Mouse (Mus musculus) small intestine, adult 2 months (tissue): ENCODE results near the gene Il10rb. TPM values are rescaled to one million over a fixed set of nuclear protein-coding genes. Genes with fewer than 3 reads are reported as not detected.
A peak's percentile ranks its signal among the peaks of the same experiment; 100 is the strongest.

Source experiments
- H3K27ac ChIP-seq: fragments of 200-500 bp; 2 replicates; pipeline ENCODE4 v1.5.1; 2012; ENCODE audit warnings: low read depth, low read length, control low read depth, inconsistent platforms; ENCODE audit not compliant: insufficient read depth
- H3K27me3 ChIP-seq: fragments of 200-500 bp; 2 replicates; pipeline ENCODE4 v1.6.1; 2012; ENCODE audit warnings: mild to moderate bottlenecking, moderate library complexity, low read length, inconsistent platforms; ENCODE audit not compliant: control insufficient read depth, insufficient read depth
- H3K36me3 ChIP-seq: fragments of 200-500 bp; 2 replicates; pipeline ENCODE4 v1.6.1; 2012; ENCODE audit warnings: mild to moderate bottlenecking, low read length, control low read depth, inconsistent platforms; ENCODE audit not compliant: control insufficient read depth, insufficient read depth
- H3K4me1 ChIP-seq: fragments of 200-500 bp; 2 replicates; pipeline ENCODE4 v1.6.1; 2012; ENCODE audit warnings: low read length, inconsistent platforms, mixed read lengths; ENCODE audit not compliant: control insufficient read depth, insufficient read depth, insufficient read length
- H3K4me3 ChIP-seq: fragments of 200-500 bp; 2 replicates; pipeline ENCODE4 v1.5.1; 2012; ENCODE audit warnings: low read depth, mild to moderate bottlenecking, control low read depth, inconsistent platforms, low read length, moderate library complexity
- CTCF ChIP-seq: fragments of 200-500 bp; IDR thresholded peaks from 2 replicates; pipeline ENCODE4 v1.5.1; 2012; ENCODE audit warnings: low read depth, mild to moderate bottlenecking, control low read depth, inconsistent platforms, low read length, moderate library complexity, mixed read lengths; ENCODE audit not compliant: insufficient replicate concordance, insufficient read length; ENCODE audit errors: extremely low read depth
- POLR2A ChIP-seq: fragments of 200-500 bp; IDR thresholded peaks from 2 replicates; pipeline ENCODE4 v1.6.1; 2012; ENCODE audit warnings: low read depth, mild to moderate bottlenecking, control low read depth, inconsistent platforms, low read length, moderate library complexity
- WGBS: fragments of 180-500 bp; shearing (Covaris S2); methylation state at CpG from one replicate; pipeline ENCODE4 v1.1.7; 2018; 5-methylcytosine and 5-hydroxymethylcytosine counted together
- polyA plus RNA-seq: library from polyadenylated mRNA; depleted of rRNA; stranded (reverse); fragments of >200 nt; gene quantifications from 2 replicates; pipeline ENCODE4 v1.2.3, GENCODE M21; 2012

The Il10rb gene
- polyA plus RNA-seq, 1 experiment: 51.2 TPM

GRCm38 (mm10) chr16:91450137-91451064 is 44.4 kb downstream of the Il10rb start:
- Histone ChIP-seq H3K36me3 (no peaks in the 10 kb centered on the region), H3K4me1 (peaks cover 44% of the 10 kb centered on the region), H3K27ac (peak overlapping the region; percentile 83; the same call in 1 of the 2 replicates), H3K27me3 (no peaks in the 10 kb centered on the region), H3K4me3 (no peak overlapping the region)
- no peak for TF ChIP-seq CTCF
- TF ChIP-seq POLR2A: no peak
- 80% methylated on average over 12 of the region's 12 CpGs for WGBS

- H3K27ac ChIP-seq: peak overlapping the region; percentile 73
- H3K27me3 ChIP-seq: no peaks in the 10 kb centered on the region
- peaks cover 42% of the 10 kb centered on the region for H3K4me1 ChIP-seq
- WGBS: 28% methylated on average over 2 of the region's 2 CpGs
- H3K4me3 ChIP-seq: no peak overlapping the region
- TF ChIP-seq POLR2A (no peak), CTCF (no peak)
- H3K36me3 ChIP-seq: no peaks in the 10 kb centered on the region
Measured at GRCm38 (mm10) chr16:91451949-91452348, 46.0 kb downstream of the Il10rb start.

GRCm38 (mm10) chr16:91452363-91452896 is 46.5 kb downstream of the Il10rb start:
- no peaks in the 10 kb centered on the region for H3K27me3 ChIP-seq
- no peaks in the 10 kb centered on the region for H3K36me3 ChIP-seq
- peaks cover 37% of the 10 kb centered on the region for H3K4me1 ChIP-seq
- H3K27ac ChIP-seq: peak overlapping the region; percentile 73
- no peak for TF ChIP-seq CTCF
- no peak for TF ChIP-seq POLR2A
- no peak overlapping the region for H3K4me3 ChIP-seq
- WGBS: 6% methylated on average over 6 of the region's 6 CpGs

GRCm38 (mm10) chr16:91455868-91456267 is 49.9 kb downstream of the Il10rb start:
- Histone ChIP-seq H3K4me3 (no peak overlapping the region), H3K27ac (0 out of 2 replicates have a peak overlapping the region, but pooled peaks have one; percentile 63), H3K27me3 (no peaks in the 10 kb centered on the region), H3K4me1 (peaks cover 19% of the 10 kb centered on the region), H3K36me3 (no peaks in the 10 kb centered on the region)
- WGBS: 70% methylated on average over 4 of the region's 4 CpGs
- TF ChIP-seq POLR2A (no peak), CTCF (no peak)

GRCm38 (mm10) chr16:91458301-91458746 is 52.4 kb downstream of the Il10rb start:
- Histone ChIP-seq H3K27me3 (no peaks in the 10 kb centered on the region), H3K27ac (no peak overlapping the region), H3K4me1 (peaks cover 5% of the 10 kb centered on the region), H3K4me3 (no peak overlapping the region), H3K36me3 (no peaks in the 10 kb centered on the region)
- no peak for TF ChIP-seq POLR2A
- no peak for TF ChIP-seq CTCF
- 68% methylated on average over 21 of the region's 21 CpGs for WGBS

GRCm38 (mm10) chr16:91458976-91459375 is 53.0 kb downstream of the Il10rb start:
- Histone ChIP-seq H3K27me3 (no peaks in the 10 kb centered on the region), H3K4me3 (no peak overlapping the region), H3K4me1 (peaks cover 5% of the 10 kb centered on the region), H3K27ac (no peak overlapping the region), H3K36me3 (no peaks in the 10 kb centered on the region)
- 63% methylated on average over 5 of the region's 5 CpGs for WGBS
- TF ChIP-seq POLR2A (no peak), CTCF (no peak)

GRCm38 (mm10) chr16:91459396-91459795 is 53.4 kb downstream of the Il10rb start:
- no peak for TF ChIP-seq POLR2A
- no peak for TF ChIP-seq CTCF
- 86% methylated on average over 3 of the region's 3 CpGs for WGBS
- Histone ChIP-seq H3K4me1 (peaks cover 5% of the 10 kb centered on the region), H3K27ac (no peak overlapping the region), H3K36me3 (no peaks in the 10 kb centered on the region), H3K27me3 (no peaks in the 10 kb centered on the region), H3K4me3 (no peak overlapping the region)
